Mouse (Mus musculus): Measurements from ENCODE around the gene Rpap1. TPM values are rescaled to one million over a fixed set of nuclear protein-coding genes. Genes with fewer than 3 reads are reported as not detected.

Gene Rpap1
- polyA plus RNA-seq (2012; rRNA removed), result 23.3 and 29.2 TPM in 2 replicates

DNA sequence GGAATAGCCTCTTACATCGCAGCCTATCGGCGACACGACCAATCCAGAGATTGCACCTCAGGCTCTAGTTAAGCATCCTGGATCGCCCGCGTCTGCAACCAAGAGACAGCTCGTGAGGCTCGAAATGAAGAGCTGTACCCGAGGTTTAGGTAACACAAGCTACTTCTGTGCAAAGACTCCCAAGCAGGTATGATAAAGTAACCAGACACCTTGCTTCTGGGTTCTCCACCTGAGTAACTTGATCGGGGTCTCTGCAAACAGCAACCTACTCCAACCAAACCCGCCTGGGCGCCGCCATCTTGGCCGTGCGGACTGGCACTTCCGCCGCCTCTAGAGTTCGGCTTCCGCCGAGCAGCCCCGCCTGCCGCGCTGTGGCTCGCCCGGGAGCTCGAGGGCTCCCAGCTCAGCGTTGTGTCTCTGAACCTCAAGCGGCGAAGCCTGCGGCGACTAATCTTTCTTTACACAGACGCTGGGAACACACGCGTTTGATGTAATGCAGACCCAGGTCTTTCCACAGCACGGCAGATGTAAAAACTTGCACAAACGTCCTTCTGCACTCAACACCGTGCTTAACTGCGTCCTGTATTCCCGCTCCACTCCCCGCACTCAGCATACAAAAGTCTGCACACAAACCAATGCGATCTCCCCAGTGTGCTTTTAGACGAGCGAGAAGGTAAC, at the start of gene Rpap1:
Gene Rpap1 (minus strand): TSS at position 332 of the 678 bp plus-strand sequence.

DNA sequence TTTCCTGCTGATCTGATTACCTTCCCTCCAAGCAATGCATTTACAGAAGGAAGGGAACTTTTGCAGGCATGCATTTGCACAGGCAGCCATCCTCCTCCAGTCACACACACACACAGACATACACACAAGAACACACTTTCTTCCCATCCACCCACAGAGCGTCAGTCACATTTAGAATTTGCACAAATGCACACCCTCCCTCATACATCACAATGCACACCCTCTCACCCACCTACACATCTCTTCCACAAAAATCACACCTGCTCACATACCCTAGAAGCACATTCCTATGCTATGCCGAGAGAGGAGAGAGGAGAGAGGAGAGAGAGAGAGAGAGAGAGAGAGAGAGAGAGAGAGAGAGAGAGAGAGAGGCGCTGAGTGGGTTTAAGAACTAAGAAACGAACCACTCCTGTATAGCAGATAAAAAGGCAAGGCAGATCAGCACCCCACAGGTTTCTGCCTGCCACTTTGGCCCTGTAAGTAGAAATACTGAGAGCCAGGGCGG, 10.0 kb upstream of the Rpap1 start, which contains the start of gene Tyro3:
Gene Tyro3 (plus strand): TSS at position 455 of the 505 bp plus-strand sequence.

GRCm38 (mm10) chr2:119760251-119760650, 27.1 kb downstream of the Rpap1 start, which contains the start of gene Ltk:
Ltk (minus strand) TSS chr2:119760431.

DNA sequence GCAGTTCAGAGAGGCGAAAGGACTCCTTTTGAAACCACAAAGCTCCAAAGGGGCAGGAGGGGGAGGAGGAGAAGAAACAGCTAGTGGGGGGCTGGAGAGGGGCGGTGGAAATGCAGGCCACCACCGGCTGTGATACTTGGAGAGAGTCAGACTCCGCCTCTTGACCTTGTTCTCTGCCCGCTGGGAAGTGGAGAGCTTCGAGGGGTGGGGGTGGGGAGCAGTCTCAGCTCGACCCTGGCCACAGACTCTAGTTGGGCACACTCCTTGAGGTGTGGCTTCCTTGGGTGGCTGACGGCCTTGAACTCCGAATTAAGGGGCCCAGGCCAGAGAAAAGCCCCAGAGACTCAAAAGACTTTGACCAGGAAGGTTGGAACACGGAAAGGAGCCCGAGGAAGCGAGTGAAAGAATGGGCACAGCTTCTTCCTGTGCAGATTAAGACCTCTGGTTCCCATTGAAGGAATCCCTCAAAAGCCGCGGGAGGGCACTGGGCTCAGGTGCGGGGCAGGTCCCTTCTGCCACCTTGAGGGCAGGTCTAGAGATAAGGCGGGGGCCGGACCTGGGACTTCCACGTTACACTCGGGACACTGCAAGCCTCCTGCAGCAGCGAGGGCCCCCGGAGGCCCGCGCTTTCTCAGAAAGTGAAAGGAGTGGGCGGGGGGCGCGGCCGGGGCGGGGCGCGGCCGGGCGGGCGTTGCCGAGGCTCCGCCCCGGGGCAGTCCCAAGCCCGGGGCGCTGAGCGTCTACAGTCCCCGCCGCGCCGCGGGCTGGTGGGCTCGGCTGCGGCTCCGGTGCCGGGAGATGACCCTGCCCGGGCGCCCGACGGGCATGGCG, 45.5 kb downstream of the Rpap1 start, which contains the start of gene Itpka:
Gene Itpka (plus strand): TSS at position 757 of the 831 bp plus-strand sequence.

Other genes with a start within 250 kb of the Rpap1 start
- 0.30 and 0.52 TPM in 2 replicates for gene Exd1, start 239.9 kb downstream of the Rpap1 start, polyA plus RNA-seq (2012; rRNA removed)
- gene Chp1, start 239.8 kb downstream of the Rpap1 start, polyA plus RNA-seq (2012; rRNA removed), result 34.1 and 56.9 TPM in 2 replicates
- 52.0 and 67.8 TPM in 2 replicates for gene Nusap1, start 169.2 kb downstream of the Rpap1 start, polyA plus RNA-seq (2012; rRNA removed)
- 25.5 and 26.4 TPM in 2 replicates for gene Oip5, start 169.1 kb downstream of the Rpap1 start, polyA plus RNA-seq (2012; rRNA removed)
- 19.5 and 19.8 TPM in 2 replicates for gene Ndufaf1, start 124.7 kb downstream of the Rpap1 start, polyA plus RNA-seq (2012; rRNA removed)
- 43.9 and 53.1 TPM in 2 replicates for gene Rtf1, start 112.5 kb downstream of the Rpap1 start, polyA plus RNA-seq (2012; rRNA removed)
- gene Itpka, start 45.2 kb downstream of the Rpap1 start, polyA plus RNA-seq (2012; rRNA removed), result 1.1 TPM in 2 replicates
- gene Ltk, start 27.1 kb downstream of the Rpap1 start, polyA plus RNA-seq (2012; rRNA removed), result 0.19 and 0.38 TPM in 2 replicates
- 32.1 and 32.4 TPM in 2 replicates for gene Tyro3, start 10.2 kb upstream of the Rpap1 start, polyA plus RNA-seq (2012; rRNA removed)
- gene Mga, start 109.7 kb upstream of the Rpap1 start, polyA plus RNA-seq (2012; rRNA removed), result 19.9 and 26.0 TPM in 2 replicates
- gene Mapkbp1, start 185.2 kb upstream of the Rpap1 start, polyA plus RNA-seq (2012; rRNA removed), result 14.1 and 18.6 TPM in 2 replicates
- 15.8 and 20.1 TPM in 2 replicates for gene Jmjd7, start 239.9 kb upstream of the Rpap1 start, polyA plus RNA-seq (2012; rRNA removed)
- gene Gm28042, start 240.0 kb upstream of the Rpap1 start, polyA plus RNA-seq (2012; rRNA removed), result 14.9 and 17.6 TPM in 2 replicates
- gene Pla2g4b, start 245.9 kb upstream of the Rpap1 start, polyA plus RNA-seq (2012; rRNA removed), result 22.5 and 25.5 TPM in 2 replicates

Data from central nervous system, embryonic 11.5 days (tissue).